Mouse (Mus musculus): Measurements from ENCODE around the gene Sars. TPM values are rescaled to one million over a fixed set of nuclear protein-coding genes. Genes with fewer than 3 reads are reported as not detected.

Gene Sars
- polyA plus RNA-seq (2015; fragmentation: Nextera tagmentation; extraction: Ambion mirVana): 79.7 and 80.9 TPM in 2 replicates

DNA sequence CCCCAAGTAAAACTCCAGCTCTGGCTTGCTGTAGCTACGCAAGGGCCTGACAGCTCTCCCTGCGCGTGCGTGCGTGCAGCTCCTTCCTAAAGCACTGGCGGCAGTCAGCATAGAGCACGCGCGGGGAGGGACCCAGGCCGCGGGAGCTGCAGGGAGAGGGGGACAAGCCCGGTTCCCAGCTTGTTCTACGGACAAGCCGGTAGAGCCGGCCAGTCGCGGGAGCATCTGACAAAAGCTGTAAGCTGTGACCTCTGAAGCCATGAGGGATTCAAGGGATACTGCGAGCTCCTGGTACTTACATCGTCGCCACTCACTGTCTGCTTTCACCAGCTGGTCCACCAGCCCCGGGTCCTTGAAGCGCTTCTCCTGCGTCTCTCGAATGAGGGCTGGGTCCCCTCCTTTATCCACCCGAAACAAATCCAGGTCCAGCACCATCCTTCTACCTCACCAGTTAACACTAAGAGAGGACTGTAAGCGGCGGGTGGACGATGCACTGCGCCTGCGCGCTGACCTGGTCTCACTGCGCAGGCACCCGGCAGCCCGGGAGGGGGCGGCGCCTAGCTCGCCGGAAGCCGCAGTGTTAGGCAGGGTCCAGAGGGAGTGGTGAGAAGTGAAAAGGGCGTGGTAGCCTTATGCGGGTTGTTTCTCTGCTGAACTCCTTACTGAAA lies at the start of gene Sars:
Gene Sars, minus strand, starts transcription at position 512 of the 668 bp plus-strand sequence.
- peak within 1 kb of the TSS; percentile 85 for H3K27ac ChIP-seq
- H3K36me3 ChIP-seq: peaks cover 5% of the 10 kb centered on the region; the same call in 1 of the 2 replicates
- H3K9me3 ChIP-seq (replicated peaks): no peaks in the 10 kb centered on the region
- peak within 1 kb of the TSS; percentile 71 for H3K9ac ChIP-seq
- peak; percentile 97 for ATAC-seq (replicated peaks; ENCODE audit: insufficient number of reproducible peaks, insufficient read depth, low FRiP score, low read depth)
- under 1% methylated on average over 41 of the region's 41 CpGs for WGBS
- peak within 1 kb of the TSS; percentile 78 for H3K4me3 ChIP-seq
- H3K4me1 ChIP-seq (replicated peaks): peaks cover 20% of the 10 kb centered on the region
- H3K4me2 ChIP-seq: peak within 1 kb of the TSS; percentile 82
- H3K27me3 ChIP-seq: no peaks in the 10 kb centered on the region

DNA sequence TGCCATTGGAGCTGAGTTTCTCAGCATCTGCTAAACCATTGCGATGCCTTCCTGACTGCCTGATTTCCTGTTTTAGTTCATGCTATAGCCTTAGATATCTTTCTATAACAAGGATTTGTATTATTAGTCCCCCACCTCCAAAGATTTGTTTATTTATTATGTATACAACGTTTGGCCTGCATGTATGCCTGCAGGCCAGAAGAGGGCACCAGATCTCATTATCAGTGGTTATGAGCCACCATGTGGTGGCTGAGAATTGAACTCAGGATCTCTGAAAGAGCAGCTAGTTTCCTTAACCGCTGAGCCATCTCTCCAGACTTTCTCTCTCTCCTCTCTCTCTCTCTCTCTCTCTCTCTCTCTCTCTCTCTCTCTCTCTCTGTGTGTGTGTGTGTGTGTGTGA lies 45.0 kb upstream of the Sars start:
- H3K36me3 ChIP-seq: no peaks in the 10 kb centered on the region
- 40% methylated on average over 3 of the region's 3 CpGs for WGBS
- no peaks in the 10 kb centered on the region for H3K4me1 ChIP-seq (replicated peaks)
- no peak overlapping the region for H3K9ac ChIP-seq
- H3K27me3 ChIP-seq: no peaks in the 10 kb centered on the region
- H3K9me3 ChIP-seq (replicated peaks): no peaks in the 10 kb centered on the region
- H3K4me3 ChIP-seq: no peak overlapping the region
- H3K4me2 ChIP-seq: no peak overlapping the region
- no peak for ATAC-seq (replicated peaks; ENCODE audit: insufficient number of reproducible peaks, insufficient read depth, low FRiP score, low read depth)
- no peak overlapping the region for H3K27ac ChIP-seq

- WGBS: 88% methylated on average over 4 of the region's 4 CpGs
These were observed 39.7 kb upstream of the Sars start for GRCm38 (mm10) chr3:108484749-108485148.

DNA sequence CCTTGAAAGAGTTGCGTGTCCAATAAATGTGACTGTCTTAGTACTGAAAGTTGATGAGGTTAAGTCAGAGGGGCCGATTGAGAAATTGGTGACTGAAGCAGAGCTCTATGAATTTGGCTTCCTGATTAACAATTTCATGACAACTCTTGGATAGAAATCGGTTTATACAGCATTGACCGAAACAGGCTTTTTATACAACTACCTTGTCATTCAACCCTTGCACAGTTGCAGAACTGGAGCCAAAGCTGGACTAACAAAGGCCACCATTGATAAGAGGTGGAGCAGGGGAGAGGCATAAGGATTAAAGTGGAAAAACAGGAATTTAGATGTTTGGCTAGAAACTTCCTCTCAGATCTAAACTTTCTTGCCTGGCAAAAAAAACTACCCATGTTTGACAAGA lies 33.8 kb upstream of the Sars start:
- Histone ChIP-seq H3K36me3 (no peaks in the 10 kb centered on the region), H3K9me3 (replicated peaks) (no peaks in the 10 kb centered on the region), H3K27ac (no peak overlapping the region), H3K27me3 (no peaks in the 10 kb centered on the region), H3K9ac (no peak overlapping the region), H3K4me1 (replicated peaks) (no peaks in the 10 kb centered on the region), H3K4me2 (no peak overlapping the region), H3K4me3 (no peak overlapping the region)
- ATAC-seq (replicated peaks; ENCODE audit: insufficient number of reproducible peaks, insufficient read depth, low FRiP score, low read depth): no peak
- WGBS: 89% methylated on average over 4 of the region's 4 CpGs

More at GRCm38 (mm10) chr3:108484749-108485148, 39.7 kb upstream of the Sars start:
- Histone ChIP-seq H3K4me3 (no peak overlapping the region), H3K36me3 (no peaks in the 10 kb centered on the region), H3K9ac (no peak overlapping the region), H3K9me3 (replicated peaks) (no peaks in the 10 kb centered on the region), H3K4me2 (no peak overlapping the region), H3K4me1 (replicated peaks) (no peaks in the 10 kb centered on the region), H3K27me3 (no peaks in the 10 kb centered on the region), H3K27ac (no peak overlapping the region)
- no peak for ATAC-seq (replicated peaks; ENCODE audit: insufficient number of reproducible peaks, insufficient read depth, low FRiP score, low read depth)

DNA sequence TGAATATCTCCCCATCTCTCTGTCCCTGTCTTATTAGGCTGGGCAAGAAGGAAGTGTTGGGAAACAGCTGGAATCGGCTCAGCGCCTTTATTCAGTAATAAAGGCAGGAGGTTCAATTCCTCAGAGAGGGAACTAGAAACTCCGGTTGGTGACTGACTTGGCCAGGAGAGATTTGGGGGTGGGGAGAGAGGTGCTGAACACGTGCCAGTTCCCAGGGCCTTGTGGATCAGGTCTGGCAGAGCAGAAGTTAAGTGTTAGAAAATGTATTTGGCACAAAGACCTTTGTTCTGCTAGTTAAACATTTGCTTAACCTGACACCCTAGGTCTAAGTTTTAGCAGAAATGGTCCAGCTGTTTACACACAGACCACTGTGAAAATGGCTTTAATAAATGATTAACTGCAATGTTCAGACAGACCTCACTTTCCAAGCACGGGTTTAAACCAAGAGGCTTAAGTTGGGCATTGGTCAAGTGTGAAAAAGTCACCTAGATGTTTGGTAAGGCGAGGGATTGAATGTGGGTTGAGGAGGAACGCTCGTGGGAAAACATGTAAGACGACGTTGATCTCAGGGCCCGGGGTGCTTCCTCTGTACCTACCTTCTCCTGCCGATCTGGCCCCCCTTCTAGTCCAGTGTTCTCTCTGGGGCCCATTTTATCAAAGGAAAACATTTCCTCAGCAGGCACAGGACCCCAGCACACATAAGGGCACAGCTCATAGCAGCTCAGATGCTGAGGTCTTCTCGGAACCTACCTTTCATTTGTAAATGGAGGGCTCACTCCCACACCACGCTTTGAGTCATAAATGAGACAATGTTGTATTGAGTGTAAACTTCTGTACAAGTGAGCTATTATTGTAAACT lies 32.0 kb upstream of the Sars start:
- Histone ChIP-seq H3K27me3 (no peaks in the 10 kb centered on the region), H3K4me3 (no peak overlapping the region), H3K27ac (0 out of 2 replicates have a peak overlapping the region, but pooled peaks have one; percentile 22), H3K4me1 (replicated peaks) (no peaks in the 10 kb centered on the region), H3K9me3 (replicated peaks) (no peaks in the 10 kb centered on the region), H3K9ac (no peak overlapping the region), H3K36me3 (no peaks in the 10 kb centered on the region), H3K4me2 (no peak overlapping the region)
- no peak for ATAC-seq (replicated peaks; ENCODE audit: insufficient number of reproducible peaks, insufficient read depth, low FRiP score, low read depth)
- 58% methylated on average over 14 of the region's 14 CpGs for WGBS

- 58% methylated on average over 5 of the region's 5 CpGs for WGBS
- Histone ChIP-seq H3K4me1 (replicated peaks) (no peaks in the 10 kb centered on the region), H3K4me2 (no peak overlapping the region), H3K4me3 (no peak overlapping the region), H3K36me3 (no peaks in the 10 kb centered on the region), H3K9me3 (replicated peaks) (no peaks in the 10 kb centered on the region), H3K27me3 (no peaks in the 10 kb centered on the region), H3K9ac (no peak overlapping the region), H3K27ac (no peak overlapping the region)
- no peak for ATAC-seq (replicated peaks; ENCODE audit: insufficient number of reproducible peaks, insufficient read depth, low FRiP score, low read depth)
These were observed 30.5 kb upstream of the Sars start for GRCm38 (mm10) chr3:108475496-108475895.

GRCm38 (mm10) chr3:108474969-108475368 lies 30.0 kb upstream of the Sars start:
- no peaks in the 10 kb centered on the region for H3K4me1 ChIP-seq (replicated peaks)
- H3K9me3 ChIP-seq (replicated peaks): no peaks in the 10 kb centered on the region
- no peak overlapping the region for H3K9ac ChIP-seq
- ATAC-seq (replicated peaks; ENCODE audit: insufficient number of reproducible peaks, insufficient read depth, low FRiP score, low read depth): no peak
- no peak overlapping the region for H3K4me2 ChIP-seq
- H3K27ac ChIP-seq: no peak overlapping the region
- 80% methylated on average over 7 of the region's 7 CpGs for WGBS
- H3K27me3 ChIP-seq: no peaks in the 10 kb centered on the region
- H3K4me3 ChIP-seq: no peak overlapping the region
- no peaks in the 10 kb centered on the region for H3K36me3 ChIP-seq

- Histone ChIP-seq H3K9me3 (replicated peaks) (no peaks in the 10 kb centered on the region), H3K4me1 (replicated peaks) (no peaks in the 10 kb centered on the region), H3K9ac (no peak overlapping the region), H3K4me3 (no peak overlapping the region), H3K36me3 (no peaks in the 10 kb centered on the region), H3K4me2 (no peak overlapping the region), H3K27me3 (no peaks in the 10 kb centered on the region), H3K27ac (no peak overlapping the region)
- 50% methylated on average over 8 of the region's 8 CpGs for WGBS
- ATAC-seq (replicated peaks; ENCODE audit: insufficient number of reproducible peaks, insufficient read depth, low FRiP score, low read depth): no peak
These were observed 22.8 kb upstream of the Sars start for GRCm38 (mm10) chr3:108467760-108468159.

DNA sequence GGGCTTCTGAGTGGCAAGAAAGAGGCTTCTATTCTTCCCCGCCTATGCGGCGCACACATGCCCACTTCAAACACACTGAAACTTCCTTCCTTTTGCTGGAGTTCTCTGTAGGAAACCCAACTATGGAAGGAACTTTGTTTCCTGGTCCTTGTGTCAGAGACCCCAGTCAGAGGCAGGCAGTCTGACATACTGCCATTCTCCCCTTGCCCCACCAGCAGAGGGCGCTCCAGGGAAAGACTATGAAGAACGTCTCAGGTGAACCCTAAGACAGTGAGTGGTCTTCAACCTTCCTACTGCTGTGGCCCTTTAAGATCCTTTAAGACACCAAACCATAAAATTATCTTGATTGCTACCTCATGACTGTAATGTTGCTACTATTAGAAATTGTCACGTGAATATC lies 21.4 kb upstream of the Sars start:
- Histone ChIP-seq H3K27me3 (no peaks in the 10 kb centered on the region), H3K9ac (no peak overlapping the region), H3K4me3 (no peak overlapping the region), H3K4me1 (replicated peaks) (no peaks in the 10 kb centered on the region), H3K9me3 (replicated peaks) (no peaks in the 10 kb centered on the region), H3K36me3 (no peaks in the 10 kb centered on the region), H3K4me2 (no peak overlapping the region), H3K27ac (no peak overlapping the region)
- no peak for ATAC-seq (replicated peaks; ENCODE audit: insufficient number of reproducible peaks, insufficient read depth, low FRiP score, low read depth)
- WGBS: 84% methylated on average over 6 of the region's 6 CpGs

DNA sequence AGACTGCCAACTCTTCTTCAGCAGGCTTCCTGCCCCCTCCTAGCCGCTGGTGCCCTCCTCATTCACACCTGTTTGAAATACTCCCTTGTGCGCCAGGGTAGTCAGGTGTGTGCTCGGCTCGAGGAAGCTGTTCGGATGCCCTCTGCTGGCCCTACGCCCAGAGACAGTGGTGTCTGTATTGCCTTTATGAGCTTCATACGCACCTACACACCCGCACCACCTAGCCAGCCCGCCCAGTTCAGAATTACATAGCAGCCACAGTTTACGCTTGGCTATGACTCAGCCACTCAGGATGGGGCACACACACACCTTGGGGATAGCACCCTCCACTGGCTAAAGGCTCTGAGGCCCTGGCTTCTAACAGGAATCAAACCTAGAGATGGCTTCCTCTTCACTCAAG lies 13.9 kb upstream of the Sars start:
- Histone ChIP-seq H3K9me3 (replicated peaks) (no peaks in the 10 kb centered on the region), H3K4me2 (peak overlapping the region; percentile 51), H3K4me1 (replicated peaks) (peaks cover 5% of the 10 kb centered on the region; the same call in 1 of the 2 replicates), H3K27me3 (no peaks in the 10 kb centered on the region), H3K27ac (no peak overlapping the region), H3K4me3 (peak overlapping the region; percentile 10; the same call in 1 of the 2 replicates), H3K36me3 (no peaks in the 10 kb centered on the region), H3K9ac (peak overlapping the region; percentile 29; the same call in 1 of the 2 replicates)
- WGBS: 35% methylated on average over 10 of the region's 10 CpGs
- no peak for ATAC-seq (replicated peaks; ENCODE audit: insufficient number of reproducible peaks, insufficient read depth, low FRiP score, low read depth)

- peak overlapping the region; percentile 51 for H3K4me2 ChIP-seq
- H3K4me3 ChIP-seq: peak overlapping the region; percentile 10; the same call in 1 of the 2 replicates
- no peaks in the 10 kb centered on the region for H3K9me3 ChIP-seq (replicated peaks)
- WGBS: 45% methylated on average over 14 of the region's 14 CpGs
- H3K4me1 ChIP-seq (replicated peaks): peaks cover 5% of the 10 kb centered on the region; the same call in 1 of the 2 replicates
- no peak for ATAC-seq (replicated peaks; ENCODE audit: insufficient number of reproducible peaks, insufficient read depth, low FRiP score, low read depth)
- no peaks in the 10 kb centered on the region for H3K36me3 ChIP-seq
- H3K9ac ChIP-seq: peak overlapping the region; percentile 29; the same call in 1 of the 2 replicates
- H3K27me3 ChIP-seq: no peaks in the 10 kb centered on the region
- no peak overlapping the region for H3K27ac ChIP-seq
These were observed 13.4 kb upstream of the Sars start for GRCm38 (mm10) chr3:108458380-108458779.

Data from heart, embryonic 15.5 days (tissue).